Mouse (Mus musculus): ENCODE data around the gene Sult2a5. TPM values are rescaled to one million over a fixed set of nuclear protein-coding genes. Genes with fewer than 3 reads are reported as not detected.

Gene Sult2a5
- total RNA-seq (2021) (not detected), polyA plus RNA-seq (2012; rRNA removed) (not detected in 2 replicates)
- long read RNA-seq, result 0 reads

DNA sequence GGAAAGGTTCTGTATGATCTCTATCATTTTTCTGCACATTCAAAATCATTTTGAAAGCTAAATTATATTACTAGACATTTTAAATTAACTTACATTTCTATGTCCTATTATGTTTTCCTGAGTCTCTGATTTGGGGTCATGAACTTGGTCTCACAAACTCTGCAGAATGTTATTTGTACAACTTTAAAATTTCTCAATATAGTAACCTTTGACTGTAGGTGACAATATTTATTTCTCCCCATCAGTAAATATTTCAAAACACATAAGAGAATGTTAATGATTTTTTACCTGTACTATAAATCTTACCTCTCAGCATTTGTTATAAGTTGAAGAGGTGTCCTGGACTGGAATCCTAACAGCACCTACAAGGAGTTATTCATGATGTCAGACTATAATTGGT, at the start of gene Sult2a5:
Gene Sult2a5, plus strand, starts transcription at position 301 of the 400 bp plus-strand sequence.
- H3K27ac ChIP-seq, result no peak within 1 kb of the TSS
- no peak within 1 kb of the TSS for H3K9ac ChIP-seq (ENCODE audit: low read depth, low read length)
- TF ChIP-seq CTCF (IDR thresholded peaks at IDR 0.05), result no peak
- no peak for TF ChIP-seq EP300 (IDR thresholded peaks at IDR 0.05; ENCODE audit: insufficient read depth, low read depth, low read length)
- no peak for TF ChIP-seq POLR2A (IDR thresholded peaks at IDR 0.05; ENCODE audit: insufficient read depth, low read depth, low read length)
- H3K79me2 ChIP-seq (replicated peaks; ENCODE audit: control insufficient read depth, insufficient read depth, low read length), result no peaks in the 10 kb centered on the region
- H3K4me1 ChIP-seq (ENCODE audit: control insufficient read depth, insufficient read depth, low read length), result no peaks in the 10 kb centered on the region
- no peak for DNase-seq
- intact Hi-C loops (cut with DNase I), result no loop called here
- no peak within 1 kb of the TSS for H3K4me3 ChIP-seq
- H3K27me3 ChIP-seq (ENCODE audit: control insufficient read depth, insufficient read depth, low read length), result no peaks in the 10 kb centered on the region
- no peaks in the 10 kb centered on the region for H3K36me3 ChIP-seq (ENCODE audit: control insufficient read depth, insufficient read depth, low read length)

Other genes with a start within 250 kb of the Sult2a5 start
- not detected for gene Cabp5, start 225.8 kb upstream of the Sult2a5 start, total RNA-seq (2021)
- not detected in 2 replicates for gene Cabp5, start 225.8 kb upstream of the Sult2a5 start, polyA plus RNA-seq (2012; rRNA removed)
- gene Bsph1, start 173.1 kb upstream of the Sult2a5 start, total RNA-seq (2021), result not detected
- gene Bsph1, start 173.1 kb upstream of the Sult2a5 start, polyA plus RNA-seq (2012; rRNA removed), result not detected in 2 replicates
- not detected for gene Bsph2, start 52.9 kb upstream of the Sult2a5 start, total RNA-seq (2021)
- not detected in 2 replicates for gene Bsph2, start 52.9 kb upstream of the Sult2a5 start, polyA plus RNA-seq (2012; rRNA removed)
- gene Sult2a2, start 109.5 kb downstream of the Sult2a5 start, total RNA-seq (2021), result not detected
- not detected in 2 replicates for gene Sult2a2, start 109.5 kb downstream of the Sult2a5 start, polyA plus RNA-seq (2012; rRNA removed)
- not detected for gene Sult2a1, start 213.4 kb downstream of the Sult2a5 start, total RNA-seq (2021)
- not detected in 2 replicates for gene Sult2a1, start 213.4 kb downstream of the Sult2a5 start, polyA plus RNA-seq (2012; rRNA removed)